Mouse (Mus musculus) lung, embryonic 16.5 days (tissue): Measurements from ENCODE around the gene Irs3. TPM values are rescaled to one million over a fixed set of nuclear protein-coding genes. Genes with fewer than 3 reads are reported as not detected.

ENCODE experiments used
- ATAC-seq: fragments of 200-750 bp; cut with Nextera tagmentation; 2 replicates; pipeline ENCODE4 v1.8.0; 2017; ENCODE audit warnings: low read depth, mild to moderate bottlenecking, moderate library complexity
- H3K27ac ChIP-seq: fragments of 300-500 bp; sonication (generic); 2 replicates; pipeline ENCODE4 v1.5.1; 2014; ENCODE audit warnings: mild to moderate bottlenecking, control low read depth, low read length
- H3K27me3 ChIP-seq: fragments of 300-500 bp; sonication (generic); 2 replicates; pipeline ENCODE4 v1.6.1; 2014; ENCODE audit warnings: low read depth, low read length, mixed read lengths; ENCODE audit not compliant: control insufficient read depth, insufficient read depth
- H3K36me3 ChIP-seq: fragments of 300-500 bp; sonication (generic); 2 replicates; pipeline ENCODE4 v1.6.1; 2014; ENCODE audit warnings: low read length; ENCODE audit not compliant: control insufficient read depth, insufficient read depth
- H3K4me1 ChIP-seq: fragments of 300-500 bp; sonication (generic); replicated peaks from 2 replicates; pipeline ENCODE4 v1.6.1; 2014; ENCODE audit warnings: low read length, mixed read lengths; ENCODE audit not compliant: control insufficient read depth, insufficient read depth
- H3K4me2 ChIP-seq: fragments of 300-500 bp; sonication (generic); 2 replicates; pipeline ENCODE4 v1.6.1; 2014; ENCODE audit warnings: low read depth, low read length, control low read depth
- H3K4me3 ChIP-seq: fragments of 300-500 bp; sonication (generic); 2 replicates; pipeline ENCODE4 v1.5.1; 2014; ENCODE audit warnings: mild to moderate bottlenecking, low read length, control low read depth
- H3K9ac ChIP-seq: fragments of 300-500 bp; sonication (generic); 2 replicates; pipeline ENCODE4 v1.6.1; 2014; ENCODE audit warnings: low read length, control low read depth
- H3K9me3 ChIP-seq: fragments of 300-500 bp; sonication (generic); 2 replicates; pipeline ENCODE4 v1.6.1; 2016; ENCODE audit warnings: low read length; ENCODE audit not compliant: control insufficient read depth
- WGBS: fragments of 180-500 bp; shearing (Covaris S2); extraction: QIAGEN DNeasy Blood & Tissue Kit; methylation state at CpG from one replicate; pipeline ENCODE4 v1.1.7; 2014; 5-methylcytosine and 5-hydroxymethylcytosine counted together
- polyA plus RNA-seq: library from polyadenylated mRNA; unstranded; fragments of >200 nt; fragmentation: Nextera tagmentation; extraction: Ambion mirVana; gene quantifications from 2 replicates; pipeline ENCODE4 v1.2.1, GENCODE M21; 2015

Gene Irs3
- polyA plus RNA-seq, 1 experiment from 2014 or later: 0.38 TPM

DNA sequence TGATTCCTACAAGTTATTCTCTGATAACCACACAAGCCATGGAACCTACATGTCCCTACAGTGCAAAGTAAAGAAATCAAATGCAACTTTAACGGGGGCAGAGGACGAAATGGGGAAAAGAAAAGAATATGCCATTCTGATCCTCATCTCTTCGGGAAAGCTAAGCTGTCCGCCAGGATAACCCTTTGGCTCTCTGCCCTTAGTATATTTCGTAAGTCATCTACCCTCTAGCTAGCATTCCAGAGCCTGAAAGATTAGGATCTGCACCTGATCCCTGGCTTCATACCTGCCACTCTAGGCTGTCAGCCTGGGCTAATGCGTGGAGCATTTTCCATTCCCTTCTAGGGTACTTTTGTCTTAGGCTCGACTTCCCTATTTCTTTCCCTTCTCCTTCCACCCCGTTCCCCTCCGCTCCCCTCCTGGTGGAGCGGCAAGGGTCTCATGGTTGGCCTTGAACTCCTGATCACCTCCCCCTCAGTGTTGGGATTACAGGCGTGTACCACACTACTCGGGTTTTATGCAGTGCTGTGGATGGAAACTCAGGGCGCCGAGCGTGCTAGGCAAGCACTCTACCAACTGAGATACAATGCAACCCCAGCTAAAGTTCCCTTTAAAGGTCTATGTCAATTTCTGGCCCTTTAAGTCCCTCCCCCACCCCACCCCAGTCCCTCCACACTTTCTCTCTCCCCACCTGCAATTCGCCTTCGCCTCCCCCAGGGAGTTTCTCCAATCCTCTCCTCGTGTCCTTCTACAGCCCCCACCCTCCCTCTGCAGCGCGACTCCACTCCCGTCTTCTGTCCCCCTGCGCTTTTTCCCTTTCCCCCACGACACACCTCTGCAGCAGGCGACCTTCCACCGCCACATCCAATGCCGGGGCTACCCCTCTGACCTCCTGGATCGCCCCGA, 38.1 kb upstream of the Irs3 start:
- WGBS: 4% methylated on average over 28 of the region's 28 CpGs
- no peaks in the 10 kb centered on the region for H3K36me3 ChIP-seq
- peaks cover 13% of the 10 kb centered on the region for H3K4me1 ChIP-seq
- no peaks in the 10 kb centered on the region for H3K27me3 ChIP-seq
- H3K9ac ChIP-seq: peak overlapping the region; percentile 69
- H3K4me3 ChIP-seq: peak overlapping the region; percentile 82
- H3K4me2 ChIP-seq: peak overlapping the region; percentile 98
- H3K9me3 ChIP-seq: no peaks in the 10 kb centered on the region
- peak; percentile 1; the same call in 1 of the 2 replicates for ATAC-seq
- H3K27ac ChIP-seq: peak overlapping the region; percentile 71

DNA sequence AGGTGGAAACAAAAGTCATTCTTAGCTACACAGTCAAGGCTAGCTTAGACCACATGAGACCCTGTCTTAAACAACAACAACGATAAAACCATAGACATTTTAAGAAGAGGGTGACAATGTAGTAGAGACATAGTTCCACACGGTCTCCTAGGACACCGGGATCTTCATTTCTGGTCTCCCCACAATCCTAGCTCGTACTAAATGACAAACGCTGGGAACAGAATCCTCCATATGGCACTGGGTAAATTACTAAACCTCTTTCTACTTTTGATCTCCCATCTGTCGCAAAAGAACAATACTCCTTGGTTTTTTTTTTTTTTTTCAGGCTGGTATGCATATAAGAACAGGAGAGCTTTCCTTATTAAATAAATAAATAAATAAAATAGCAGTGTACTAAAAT, 37.0 kb upstream of the Irs3 start:
- Histone ChIP-seq H3K27ac (no peak overlapping the region), H3K4me2 (no peak overlapping the region), H3K36me3 (no peaks in the 10 kb centered on the region), H3K27me3 (no peaks in the 10 kb centered on the region), H3K9me3 (no peaks in the 10 kb centered on the region), H3K9ac (no peak overlapping the region), H3K4me3 (no peak overlapping the region), H3K4me1 (peaks cover 13% of the 10 kb centered on the region)
- 83% methylated on average over 6 of the region's 6 CpGs for whole genome bisulfite sequencing
- no peak for ATAC-seq

GRCm38 (mm10) chr5:137679726-137680125, 34.2 kb upstream of the Irs3 start:
- no peak overlapping the region for H3K4me2 ChIP-seq
- H3K27me3 ChIP-seq: no peaks in the 10 kb centered on the region
- no peak for ATAC-seq
- H3K4me1 ChIP-seq: peaks cover 10% of the 10 kb centered on the region
- 62% methylated on average over 4 of the region's 4 CpGs for WGBS
- no peak overlapping the region for H3K9ac ChIP-seq
- no peak overlapping the region for H3K4me3 ChIP-seq
- H3K27ac ChIP-seq: no peak overlapping the region
- H3K36me3 ChIP-seq: no peaks in the 10 kb centered on the region
- no peaks in the 10 kb centered on the region for H3K9me3 ChIP-seq

DNA sequence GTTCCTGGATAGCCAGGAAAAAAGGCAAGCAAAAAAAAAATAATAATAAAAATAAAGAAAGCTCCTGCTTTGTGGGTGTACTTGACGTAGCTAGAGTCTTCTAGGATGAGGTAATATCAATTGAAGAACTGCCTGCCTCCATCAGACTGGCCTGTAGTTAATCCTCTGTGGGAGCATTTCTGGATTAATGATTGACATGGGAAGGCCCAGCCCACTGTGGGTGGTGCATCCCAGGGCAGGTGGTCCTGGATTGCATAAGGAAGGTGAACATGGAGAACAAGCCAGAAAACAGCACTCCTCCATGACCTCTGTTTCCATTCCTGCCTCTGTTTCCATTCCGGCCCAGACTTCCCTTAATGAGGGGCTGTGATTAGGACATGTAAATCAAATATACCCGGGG, 33.2 kb upstream of the Irs3 start:
- Histone ChIP-seq H3K4me2 (no peak overlapping the region), H3K27me3 (no peaks in the 10 kb centered on the region), H3K4me3 (no peak overlapping the region), H3K9me3 (no peaks in the 10 kb centered on the region), H3K27ac (no peak overlapping the region), H3K36me3 (no peaks in the 10 kb centered on the region), H3K4me1 (peaks cover 10% of the 10 kb centered on the region), H3K9ac (no peak overlapping the region)
- 78% methylated on average over 3 of the region's 3 CpGs for WGBS
- ATAC-seq: no peak

GRCm38 (mm10) chr5:137677859-137678258, 32.3 kb upstream of the Irs3 start:
- no peak for ATAC-seq
- H3K4me3 ChIP-seq: no peak overlapping the region
- H3K9me3 ChIP-seq: no peaks in the 10 kb centered on the region
- no peaks in the 10 kb centered on the region for H3K36me3 ChIP-seq
- no peak overlapping the region for H3K27ac ChIP-seq
- no peak overlapping the region for H3K9ac ChIP-seq
- no peak overlapping the region for H3K4me2 ChIP-seq
- H3K27me3 ChIP-seq: no peaks in the 10 kb centered on the region
- WGBS: 85% methylated on average over 8 of the region's 8 CpGs
- peaks cover under 1% of the 10 kb centered on the region for H3K4me1 ChIP-seq

GRCm38 (mm10) chr5:137674786-137675185, 29.3 kb upstream of the Irs3 start:
- ATAC-seq: no peak
- H3K36me3 ChIP-seq: no peaks in the 10 kb centered on the region
- no peak overlapping the region for H3K4me3 ChIP-seq
- WGBS: 95% methylated on average over 8 of the region's 8 CpGs
- H3K9me3 ChIP-seq: no peaks in the 10 kb centered on the region
- peaks cover 14% of the 10 kb centered on the region for H3K4me1 ChIP-seq
- no peak overlapping the region for H3K9ac ChIP-seq
- no peaks in the 10 kb centered on the region for H3K27me3 ChIP-seq
- H3K4me2 ChIP-seq: no peak overlapping the region
- H3K27ac ChIP-seq: no peak overlapping the region

- Histone ChIP-seq H3K36me3 (no peaks in the 10 kb centered on the region), H3K27me3 (no peaks in the 10 kb centered on the region), H3K9ac (no peak overlapping the region), H3K4me3 (no peak overlapping the region), H3K4me1 (peaks cover 14% of the 10 kb centered on the region), H3K4me2 (no peak overlapping the region), H3K9me3 (no peaks in the 10 kb centered on the region), H3K27ac (no peak overlapping the region)
- WGBS: 74% methylated on average over 6 of the region's 6 CpGs
- ATAC-seq: no peak
Observed at GRCm38 (mm10) chr5:137673015-137673414, 27.5 kb upstream of the Irs3 start.

GRCm38 (mm10) chr5:137672361-137672760, 26.8 kb upstream of the Irs3 start:
- Histone ChIP-seq H3K9me3 (no peaks in the 10 kb centered on the region), H3K36me3 (no peaks in the 10 kb centered on the region), H3K4me3 (no peak overlapping the region), H3K4me1 (peaks cover 14% of the 10 kb centered on the region), H3K9ac (0 out of 2 replicates have a peak overlapping the region, but pooled peaks have one; percentile 3), H3K27me3 (no peaks in the 10 kb centered on the region), H3K4me2 (no peak overlapping the region), H3K27ac (peak overlapping the region; percentile 40)
- no peak for ATAC-seq
- 63% methylated on average over 5 of the region's 5 CpGs for WGBS

- H3K4me3 ChIP-seq: no peak overlapping the region
- peaks cover 14% of the 10 kb centered on the region for H3K4me1 ChIP-seq
- H3K27me3 ChIP-seq: no peaks in the 10 kb centered on the region
- ATAC-seq: peak; percentile 82
- peak overlapping the region; percentile 40 for H3K27ac ChIP-seq
- no peaks in the 10 kb centered on the region for H3K9me3 ChIP-seq
- H3K9ac ChIP-seq: no peak overlapping the region
- peaks cover 4% of the 10 kb centered on the region for H3K36me3 ChIP-seq
- 16% methylated on average over 9 of the region's 9 CpGs for WGBS
- H3K4me2 ChIP-seq: no peak overlapping the region
Observed at GRCm38 (mm10) chr5:137671443-137672240, 26.1 kb upstream of the Irs3 start.
